Mouse (Mus musculus): ENCODE results near the gene Focad. TPM values are rescaled to one million over a fixed set of nuclear protein-coding genes. Genes with fewer than 3 reads are reported as not detected.
A peak's percentile ranks its signal among the peaks of the same experiment; 100 is the strongest.

Gene Focad
- total RNA-seq, 2 experiments from 2014 or later = 5.4 to 13.4 TPM

GRCm38 (mm10) chr4:88201047-88201446 is 106.6 kb downstream of the Focad start:
- no peak for ATAC-seq (replicated peaks; ENCODE audit: low FRiP score, poor library complexity, severe bottlenecking)

DNA sequence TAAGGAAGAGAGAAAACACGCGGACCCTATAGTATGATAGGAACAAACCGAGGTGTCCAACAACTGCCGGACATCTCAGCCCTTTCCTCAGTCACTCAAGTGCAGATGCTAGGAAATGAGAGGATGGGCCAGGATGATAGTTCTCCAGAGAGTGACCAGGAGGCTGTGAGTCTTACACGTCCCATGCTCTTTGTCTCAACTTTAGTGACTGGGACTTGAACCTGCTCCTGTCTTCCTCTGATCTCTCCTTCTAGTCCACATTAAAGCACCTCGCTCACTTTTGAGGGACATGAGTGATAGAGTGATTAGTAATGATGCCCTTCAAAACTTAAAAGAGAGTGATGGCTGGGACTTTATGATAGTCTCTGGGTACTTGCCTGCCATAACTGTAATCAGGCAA is 114.2 kb downstream of the Focad start:
- ATAC-seq (replicated peaks; ENCODE audit: low FRiP score, poor library complexity, severe bottlenecking) = no peak

GRCm38 (mm10) chr4:88209351-88209814 is 115.0 kb downstream of the Focad start:
- ATAC-seq (replicated peaks; ENCODE audit: low FRiP score, poor library complexity, severe bottlenecking) = no peak

GRCm38 (mm10) chr4:88210602-88211001 is 116.2 kb downstream of the Focad start:
- ATAC-seq (replicated peaks; ENCODE audit: low FRiP score, poor library complexity, severe bottlenecking) = no peak

DNA sequence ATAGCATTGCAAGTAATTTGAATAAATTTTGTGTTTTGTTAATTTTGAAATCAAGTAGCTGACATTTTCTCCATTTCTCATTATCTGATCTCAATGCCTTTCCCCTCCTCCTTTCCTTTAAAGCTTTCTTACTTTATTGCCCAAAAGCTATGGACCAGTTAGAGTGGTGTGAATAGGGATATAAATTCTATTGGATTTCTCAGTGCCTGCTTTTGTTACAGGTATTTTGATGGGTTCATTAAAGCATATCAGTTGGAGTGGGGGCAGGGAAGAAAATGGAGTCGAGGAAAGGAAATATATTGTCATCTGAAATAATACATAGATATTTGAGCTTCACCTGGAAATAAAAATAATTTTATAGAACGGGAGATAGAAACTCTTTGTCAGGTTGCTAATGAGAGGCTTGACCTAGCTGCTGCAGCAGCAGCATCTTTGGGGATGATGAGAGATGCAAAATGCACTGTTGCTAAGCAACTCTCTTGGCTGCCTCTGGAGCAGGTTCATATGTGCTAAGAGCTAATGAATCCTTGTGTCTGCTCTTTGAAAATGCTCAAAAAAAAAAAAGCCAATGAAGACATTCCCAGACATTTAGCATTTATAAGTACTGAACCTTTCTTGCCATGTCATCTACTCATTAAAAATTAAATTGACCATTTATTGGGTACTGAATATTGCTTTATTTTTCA is 116.9 kb downstream of the Focad start:
- ATAC-seq (replicated peaks; ENCODE audit: low FRiP score, poor library complexity, severe bottlenecking) = no peak

DNA sequence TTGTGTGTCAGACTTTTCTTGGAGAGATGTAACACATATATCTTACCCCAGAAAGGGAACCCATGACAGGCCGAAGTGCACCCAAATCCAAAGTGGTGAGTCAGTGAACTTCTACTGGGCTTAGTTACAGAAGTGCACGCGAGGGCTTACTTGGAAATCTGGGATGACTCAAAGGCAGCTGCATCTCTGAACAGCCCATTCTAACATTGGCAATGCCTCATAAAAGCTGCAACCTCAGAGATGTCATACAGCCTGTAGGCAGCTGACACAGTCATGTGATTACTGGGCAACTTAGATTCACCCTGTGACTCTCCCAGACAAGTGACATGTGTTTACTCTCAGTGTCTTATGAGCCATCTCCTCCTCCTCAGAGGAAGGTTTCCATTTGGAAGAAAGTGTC is 119.5 kb downstream of the Focad start:
- ATAC-seq (replicated peaks; ENCODE audit: low FRiP score, poor library complexity, severe bottlenecking) = no peak

DNA sequence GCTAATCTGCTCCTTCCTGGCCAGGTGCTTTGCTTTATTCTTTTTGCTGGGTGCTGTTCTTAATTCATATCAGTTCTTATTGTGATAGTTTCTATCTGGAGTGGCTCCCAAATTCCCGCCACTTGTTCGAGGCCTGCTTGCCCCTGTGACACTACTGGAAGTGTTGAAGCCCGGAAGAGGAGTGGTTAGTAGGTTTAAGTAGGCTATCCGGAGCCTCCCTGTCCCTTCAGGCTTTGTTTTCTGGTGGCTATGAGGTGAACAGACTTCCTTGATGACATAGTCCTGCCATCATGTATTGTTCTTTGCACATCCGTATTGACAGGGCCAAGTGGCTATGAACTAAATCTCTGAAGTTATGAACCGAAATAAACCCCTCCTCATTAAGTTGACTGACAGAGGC is 123.9 kb downstream of the Focad start:
- no peak for ATAC-seq (replicated peaks; ENCODE audit: low FRiP score, poor library complexity, severe bottlenecking)

DNA sequence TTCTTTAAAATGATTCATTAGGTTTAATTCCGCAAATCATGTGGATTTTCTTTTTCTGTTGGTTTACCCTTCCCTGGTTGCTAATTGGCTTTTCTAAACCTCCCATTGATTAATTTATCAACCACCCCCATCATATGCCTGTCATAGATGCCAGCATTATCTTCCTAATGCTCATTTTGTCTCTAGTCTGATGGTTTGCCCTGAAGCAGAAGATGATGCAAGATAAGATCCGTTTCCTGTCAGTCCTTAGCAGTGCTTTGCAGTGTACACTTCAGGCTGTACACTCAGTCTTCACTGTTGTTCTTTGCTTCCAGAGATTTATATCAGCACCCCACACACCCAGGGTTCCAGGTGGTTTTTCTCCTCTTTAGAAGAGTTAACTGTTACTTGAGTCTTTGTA is 124.4 kb downstream of the Focad start:
- no peak for ATAC-seq (replicated peaks; ENCODE audit: low FRiP score, poor library complexity, severe bottlenecking)

DNA sequence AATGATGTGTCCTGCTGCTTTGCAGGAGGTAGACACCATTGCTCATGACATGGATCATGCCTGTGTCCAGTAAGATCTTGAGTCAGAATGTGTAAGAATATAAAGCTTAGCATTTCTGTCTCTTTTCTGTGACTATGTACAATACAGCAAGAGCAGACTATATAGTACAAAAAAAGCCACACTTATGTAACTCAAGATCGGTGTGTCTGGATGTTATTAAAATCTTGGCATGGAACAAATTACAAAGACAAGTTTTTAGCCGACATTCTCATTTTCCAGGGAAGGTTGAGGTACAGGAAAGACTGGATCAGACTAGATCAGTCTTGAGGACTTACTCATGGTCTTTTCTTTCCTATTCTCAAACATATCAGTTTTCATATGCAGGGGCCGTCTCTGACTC is 136.9 kb downstream of the Focad start:
- ATAC-seq (replicated peaks; ENCODE audit: low FRiP score, poor library complexity, severe bottlenecking) = no peak

DNA sequence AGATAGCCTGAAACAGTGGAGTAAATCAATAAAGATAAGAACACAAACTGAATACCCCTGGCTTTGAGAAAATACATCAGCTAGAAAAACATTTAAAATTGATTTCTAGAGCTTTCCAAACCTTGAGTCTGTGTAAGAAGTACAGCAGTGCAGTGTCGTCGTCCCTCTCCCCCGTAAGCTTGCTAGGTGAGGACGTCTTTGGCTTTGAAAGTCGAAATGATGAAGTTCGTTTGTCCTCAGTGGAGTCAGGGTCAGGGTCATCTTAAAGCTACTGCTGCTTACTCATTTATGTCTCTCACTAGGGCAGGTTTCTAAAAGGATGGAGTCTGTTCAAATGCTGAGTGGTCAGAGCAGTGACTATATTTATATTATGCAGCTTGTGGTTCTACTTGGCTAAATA is 141.5 kb downstream of the Focad start:
- ATAC-seq (replicated peaks; ENCODE audit: low FRiP score, poor library complexity, severe bottlenecking) = no peak

DNA sequence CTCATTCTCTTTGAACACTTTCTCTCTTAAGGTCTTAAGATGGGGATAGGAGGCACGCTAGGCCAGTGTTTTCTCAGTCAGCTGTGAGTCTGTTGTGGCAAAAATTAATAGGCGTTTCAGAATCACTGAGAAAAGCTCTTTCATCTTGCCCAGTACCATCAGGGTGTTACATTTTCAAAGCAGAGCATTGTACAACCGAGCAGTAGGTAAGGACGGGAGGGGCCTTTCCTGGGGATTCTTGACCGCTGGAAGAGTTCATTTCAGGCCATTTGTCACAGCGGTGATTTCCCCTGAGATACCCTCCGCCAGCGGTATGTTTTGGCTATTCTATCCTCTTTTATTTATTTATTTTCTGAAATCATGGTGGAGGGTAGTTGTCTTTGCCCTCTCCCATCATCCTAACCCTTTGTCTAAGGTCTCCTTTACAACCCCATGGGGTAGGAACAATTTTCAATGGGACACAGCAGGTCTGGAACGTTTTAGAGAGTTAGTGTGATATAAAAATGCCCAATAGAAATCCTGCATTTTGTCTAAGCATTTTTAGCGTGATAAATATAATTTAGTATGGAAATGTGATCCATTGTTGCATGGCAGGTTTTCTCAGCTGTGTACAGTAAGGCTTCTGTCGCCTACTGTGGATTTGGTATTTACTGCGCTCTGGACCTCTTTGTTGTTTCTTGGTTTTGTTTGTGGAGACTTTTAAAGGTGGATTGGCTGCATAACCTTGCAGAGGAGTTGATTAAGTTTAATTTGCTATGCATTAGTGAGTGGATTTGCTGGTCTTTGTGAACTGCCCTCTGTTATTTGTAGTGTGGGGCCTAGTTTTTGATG is 142.7 kb downstream of the Focad start:
- no peak for ATAC-seq (replicated peaks; ENCODE audit: low FRiP score, poor library complexity, severe bottlenecking)

- ATAC-seq (replicated peaks; ENCODE audit: low FRiP score, poor library complexity, severe bottlenecking) = no peak
These were observed 143.9 kb downstream of the Focad start for GRCm38 (mm10) chr4:88238351-88238750.

DNA sequence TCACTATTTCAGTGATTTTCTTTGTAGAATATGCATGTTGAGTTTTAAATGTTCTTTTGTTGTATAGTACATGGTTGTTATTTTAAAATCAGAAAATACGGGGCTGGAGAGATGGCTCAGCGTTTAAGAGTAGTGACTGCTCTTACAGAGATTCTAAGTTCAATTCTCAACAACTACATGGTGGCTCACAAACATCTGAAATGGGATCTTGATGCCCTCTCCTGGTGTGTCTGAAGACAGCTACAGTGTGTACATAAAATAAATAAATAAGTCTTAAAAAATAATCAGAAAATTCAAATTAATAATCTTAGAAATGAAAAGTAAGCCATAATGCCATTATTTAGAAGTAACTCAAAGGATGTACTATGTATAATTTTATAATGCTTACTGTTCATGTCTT is 149.4 kb downstream of the Focad start:
- ATAC-seq (replicated peaks; ENCODE audit: low FRiP score, poor library complexity, severe bottlenecking) = no peak

- 0 out of 2 replicates have a peak, but pooled peaks have one; percentile 19 for ATAC-seq (replicated peaks; ENCODE audit: low FRiP score, poor library complexity, severe bottlenecking)
These were observed 151.1 kb downstream of the Focad start for GRCm38 (mm10) chr4:88245494-88245893.

DNA sequence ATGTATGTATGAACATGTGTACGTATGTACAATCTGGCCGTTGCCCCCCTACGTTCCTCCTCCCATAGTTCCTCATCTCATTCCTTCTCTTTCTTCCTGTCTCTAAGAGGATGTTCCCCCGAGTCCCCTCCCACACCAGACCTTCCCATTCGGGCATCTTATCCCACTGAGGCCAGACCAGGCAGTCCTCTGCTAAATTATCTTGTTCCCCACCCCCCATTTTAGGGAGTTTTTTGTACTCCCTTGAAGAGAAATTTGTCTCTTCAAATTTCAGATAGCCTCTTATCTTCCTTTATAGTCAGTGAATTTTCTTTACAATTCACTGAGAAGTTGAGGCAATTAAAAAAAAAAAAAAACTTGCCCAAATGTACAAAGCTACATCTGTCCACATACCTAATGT is 166.9 kb downstream of the Focad start:
- no peak for ATAC-seq (replicated peaks; ENCODE audit: low FRiP score, poor library complexity, severe bottlenecking)

GRCm38 (mm10) chr4:88264536-88264935 is 170.1 kb downstream of the Focad start:
- ATAC-seq (replicated peaks; ENCODE audit: low FRiP score, poor library complexity, severe bottlenecking) = no peak

GRCm38 (mm10) chr4:88270408-88271067 is 176.1 kb downstream of the Focad start:
- no peak for ATAC-seq (replicated peaks; ENCODE audit: low FRiP score, poor library complexity, severe bottlenecking)

- no peak; the same call in 1 of the 2 replicates for ATAC-seq (replicated peaks; ENCODE audit: low FRiP score, poor library complexity, severe bottlenecking)
These were observed 181.2 kb downstream of the Focad start for GRCm38 (mm10) chr4:88275571-88276041.

DNA sequence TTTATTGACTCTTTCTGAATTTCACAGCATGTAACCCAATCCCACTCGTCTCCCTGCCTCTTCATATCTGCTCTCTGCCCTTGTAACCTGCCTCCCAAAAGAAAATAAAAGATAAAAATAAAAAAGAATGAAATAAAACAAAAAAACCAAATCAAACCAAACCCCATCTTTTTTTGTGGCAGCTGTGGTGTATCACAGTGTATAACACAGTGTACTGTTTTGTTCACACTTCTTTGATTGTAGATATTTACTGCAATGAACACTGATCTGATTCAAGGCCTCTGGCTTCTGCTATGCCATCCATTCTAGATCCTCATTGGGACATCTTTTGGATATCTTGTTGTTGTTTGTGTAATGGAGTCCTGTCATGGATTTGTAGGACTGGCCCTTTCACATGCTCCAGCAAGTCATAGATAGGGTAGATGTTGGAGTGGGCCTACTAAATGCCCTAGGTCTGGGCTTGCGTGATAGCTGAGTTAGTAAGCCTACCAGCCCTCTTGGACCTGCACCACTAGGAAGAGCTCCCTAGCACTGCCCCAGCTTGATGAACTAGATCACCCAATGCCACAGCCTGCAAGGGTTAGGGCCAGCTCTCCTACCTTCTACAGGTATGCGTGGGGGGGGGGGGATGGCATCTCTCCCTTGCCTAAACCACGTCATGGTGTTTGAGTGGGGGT is 181.8 kb downstream of the Focad start:
- ATAC-seq (replicated peaks; ENCODE audit: low FRiP score, poor library complexity, severe bottlenecking) = no peak

- no peak for ATAC-seq (replicated peaks; ENCODE audit: low FRiP score, poor library complexity, severe bottlenecking)
These were observed 184.1 kb downstream of the Focad start for GRCm38 (mm10) chr4:88278524-88278923.

Data from erythroid progenitor cell, adult 5-6 weeks (primary cell).